Mouse (Mus musculus): ENCODE data around the gene Hba-a1. TPM values are rescaled to one million over a fixed set of nuclear protein-coding genes. Genes with fewer than 3 reads are reported as not detected.

Hba-a1 gene
- polyA plus RNA-seq, 1 experiment from 2014 or later, result 2,663 TPM

- Histone ChIP-seq H3K4me3 (no peak overlapping the region), H3K27me3 (no peaks in the 10 kb centered on the region), H3K9ac (no peak overlapping the region), H3K9me3 (no peaks in the 10 kb centered on the region), H3K36me3 (peaks cover 17% of the 10 kb centered on the region), H3K4me2 (no peak overlapping the region), H3K4me1 (replicated peaks) (no peaks in the 10 kb centered on the region), H3K27ac (replicated peaks) (no peak overlapping the region; the same call in 1 of the 2 replicates)
- no peak for ATAC-seq (ENCODE audit: low FRiP score, low read depth)
- 76% methylated on average over 3 of the region's 3 CpGs for WGBS
These were observed 39.2 kb upstream of the Hba-a1 start for GRCm38 (mm10) chr11:32244064-32244463.

DNA sequence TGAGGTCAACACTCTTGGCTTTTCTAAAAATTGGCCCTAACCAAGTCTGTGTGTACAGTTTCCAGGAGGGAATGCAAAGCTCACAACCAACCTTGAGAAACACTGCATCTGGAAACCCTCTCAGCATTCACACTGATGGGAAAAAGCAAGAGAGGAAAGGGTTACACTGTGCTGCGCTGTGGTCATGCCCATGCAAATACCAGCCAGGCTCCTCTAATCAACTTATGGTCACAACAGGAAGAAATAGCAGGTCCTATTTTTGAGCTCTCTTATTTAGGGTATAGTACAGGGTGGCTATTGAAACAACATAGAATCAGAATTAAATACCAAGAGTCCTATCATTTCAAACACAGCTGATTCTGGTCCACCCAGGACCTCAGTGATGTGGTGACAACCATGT is 38.7 kb upstream of the Hba-a1 start:
- no peak for ATAC-seq (ENCODE audit: low FRiP score, low read depth)
- WGBS, result 95% methylated on average over 1 of the region's 1 CpGs
- H3K27ac ChIP-seq (replicated peaks), result no peak overlapping the region

GRCm38 (mm10) chr11:32245614-32246013 is 37.7 kb upstream of the Hba-a1 start:
- Histone ChIP-seq H3K4me1 (replicated peaks) (no peaks in the 10 kb centered on the region), H3K4me2 (no peak overlapping the region), H3K9me3 (no peaks in the 10 kb centered on the region), H3K27ac (replicated peaks) (no peak overlapping the region), H3K4me3 (no peak overlapping the region), H3K27me3 (no peaks in the 10 kb centered on the region), H3K9ac (no peak overlapping the region), H3K36me3 (peaks cover 27% of the 10 kb centered on the region)
- WGBS, result 97% methylated on average over 6 of the region's 6 CpGs
- ATAC-seq (ENCODE audit: low FRiP score, low read depth), result no peak

More for the DNA sequence above, 38.7 kb upstream of the Hba-a1 start:
- H3K9me3 ChIP-seq, result no peaks in the 10 kb centered on the region
- H3K4me3 ChIP-seq, result no peak overlapping the region
- no peak overlapping the region for H3K4me2 ChIP-seq
- H3K9ac ChIP-seq, result no peak overlapping the region
- no peaks in the 10 kb centered on the region for H3K4me1 ChIP-seq (replicated peaks)
- H3K36me3 ChIP-seq, result peaks cover 23% of the 10 kb centered on the region
- H3K27me3 ChIP-seq, result no peaks in the 10 kb centered on the region

- Histone ChIP-seq H3K36me3 (peaks cover 24% of the 10 kb centered on the region), H3K4me2 (no peak overlapping the region), H3K4me3 (no peak overlapping the region), H3K9ac (no peak overlapping the region), H3K27ac (replicated peaks) (no peak overlapping the region), H3K9me3 (no peaks in the 10 kb centered on the region), H3K4me1 (replicated peaks) (no peaks in the 10 kb centered on the region), H3K27me3 (no peaks in the 10 kb centered on the region)
- ATAC-seq (ENCODE audit: low FRiP score, low read depth), result no peak
These were observed 36.2 kb upstream of the Hba-a1 start for GRCm38 (mm10) chr11:32247068-32247467.

- H3K9me3 ChIP-seq, result no peaks in the 10 kb centered on the region
- H3K4me3 ChIP-seq, result no peak overlapping the region
- no peaks in the 10 kb centered on the region for H3K27me3 ChIP-seq
- no peak overlapping the region for H3K27ac ChIP-seq (replicated peaks)
- H3K9ac ChIP-seq, result no peak overlapping the region
- H3K36me3 ChIP-seq, result peaks cover 36% of the 10 kb centered on the region
- H3K4me2 ChIP-seq, result no peak overlapping the region
- no peaks in the 10 kb centered on the region for H3K4me1 ChIP-seq (replicated peaks)
- 87% methylated on average over 3 of the region's 3 CpGs for WGBS
- ATAC-seq (ENCODE audit: low FRiP score, low read depth), result no peak
These were observed 35.0 kb upstream of the Hba-a1 start for GRCm38 (mm10) chr11:32248350-32248749.

DNA sequence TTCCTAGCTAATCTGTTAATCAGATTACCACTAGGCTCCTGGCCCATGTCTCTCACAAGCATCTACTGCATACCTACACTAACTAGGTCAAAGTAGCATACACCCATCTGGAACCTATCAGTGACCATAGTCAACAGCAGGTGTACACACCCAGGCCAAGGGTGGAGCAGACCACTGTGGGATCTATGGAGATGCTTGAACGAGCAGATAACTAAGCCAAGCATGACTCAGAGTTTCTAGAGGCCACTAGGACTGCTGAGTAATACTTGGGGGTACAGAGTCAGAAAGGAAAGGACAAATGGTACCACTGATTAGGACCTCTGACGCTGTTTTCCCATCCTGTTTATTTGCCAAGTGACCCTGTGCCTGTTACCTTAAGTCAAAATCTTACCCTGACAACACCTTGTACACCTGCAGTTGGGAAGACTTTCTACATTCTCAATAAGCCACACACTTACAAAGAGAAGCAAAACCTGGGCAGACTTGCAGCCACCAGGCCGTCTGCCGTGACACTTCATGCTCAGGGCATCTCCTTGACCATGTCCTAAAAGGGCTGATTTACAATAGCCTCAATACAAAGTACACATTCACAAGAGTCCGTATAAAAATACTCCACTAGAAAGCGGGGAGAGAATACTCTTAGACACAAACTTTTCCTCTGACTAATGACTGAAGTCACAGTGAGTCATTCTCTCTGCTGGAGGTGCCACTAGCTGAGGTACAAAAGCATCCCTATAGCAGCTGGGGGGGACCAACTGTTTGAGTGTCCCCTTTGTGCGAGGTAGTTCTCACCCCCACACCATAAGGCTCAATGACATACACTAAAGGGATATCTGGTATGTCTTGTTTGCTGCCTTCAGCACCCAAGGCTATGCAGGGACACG is 32.2 kb upstream of the Hba-a1 start:
- no peak for ATAC-seq (ENCODE audit: low FRiP score, low read depth)
- Histone ChIP-seq H3K27me3 (no peaks in the 10 kb centered on the region), H3K36me3 (peaks cover 41% of the 10 kb centered on the region), H3K27ac (replicated peaks) (no peak overlapping the region), H3K9ac (no peak overlapping the region), H3K4me2 (no peak overlapping the region), H3K4me1 (replicated peaks) (no peaks in the 10 kb centered on the region), H3K9me3 (no peaks in the 10 kb centered on the region), H3K4me3 (no peak overlapping the region)
- 88% methylated on average over 8 of the region's 8 CpGs for WGBS

- no peak for ATAC-seq (ENCODE audit: low FRiP score, low read depth)
- Histone ChIP-seq H3K9ac (no peak overlapping the region), H3K4me3 (no peak overlapping the region), H3K36me3 (peaks cover 36% of the 10 kb centered on the region), H3K27ac (replicated peaks) (no peak overlapping the region), H3K9me3 (no peaks in the 10 kb centered on the region), H3K4me1 (replicated peaks) (no peaks in the 10 kb centered on the region), H3K27me3 (no peaks in the 10 kb centered on the region), H3K4me2 (no peak overlapping the region)
- WGBS, result 97% methylated on average over 1 of the region's 1 CpGs
These were observed 30.2 kb upstream of the Hba-a1 start for GRCm38 (mm10) chr11:32253121-32253520.

GRCm38 (mm10) chr11:32256146-32256545 is 27.2 kb upstream of the Hba-a1 start:
- H3K36me3 ChIP-seq, result peaks cover 20% of the 10 kb centered on the region
- H3K27me3 ChIP-seq, result no peaks in the 10 kb centered on the region
- no peak for ATAC-seq (ENCODE audit: low FRiP score, low read depth)
- WGBS, result 91% methylated on average over 1 of the region's 1 CpGs
- H3K4me2 ChIP-seq, result no peak overlapping the region
- no peak overlapping the region for H3K27ac ChIP-seq (replicated peaks)
- H3K9ac ChIP-seq, result no peak overlapping the region
- no peaks in the 10 kb centered on the region for H3K9me3 ChIP-seq
- H3K4me3 ChIP-seq, result no peak overlapping the region
- no peaks in the 10 kb centered on the region for H3K4me1 ChIP-seq (replicated peaks)

GRCm38 (mm10) chr11:32256566-32256965 is 26.7 kb upstream of the Hba-a1 start:
- Histone ChIP-seq H3K9me3 (no peaks in the 10 kb centered on the region), H3K36me3 (peaks cover 17% of the 10 kb centered on the region), H3K4me1 (replicated peaks) (no peaks in the 10 kb centered on the region), H3K4me3 (no peak overlapping the region), H3K27me3 (no peaks in the 10 kb centered on the region), H3K27ac (replicated peaks) (no peak overlapping the region), H3K4me2 (no peak overlapping the region), H3K9ac (no peak overlapping the region)
- WGBS, result 93% methylated on average over 3 of the region's 3 CpGs
- ATAC-seq (ENCODE audit: low FRiP score, low read depth), result no peak

DNA sequence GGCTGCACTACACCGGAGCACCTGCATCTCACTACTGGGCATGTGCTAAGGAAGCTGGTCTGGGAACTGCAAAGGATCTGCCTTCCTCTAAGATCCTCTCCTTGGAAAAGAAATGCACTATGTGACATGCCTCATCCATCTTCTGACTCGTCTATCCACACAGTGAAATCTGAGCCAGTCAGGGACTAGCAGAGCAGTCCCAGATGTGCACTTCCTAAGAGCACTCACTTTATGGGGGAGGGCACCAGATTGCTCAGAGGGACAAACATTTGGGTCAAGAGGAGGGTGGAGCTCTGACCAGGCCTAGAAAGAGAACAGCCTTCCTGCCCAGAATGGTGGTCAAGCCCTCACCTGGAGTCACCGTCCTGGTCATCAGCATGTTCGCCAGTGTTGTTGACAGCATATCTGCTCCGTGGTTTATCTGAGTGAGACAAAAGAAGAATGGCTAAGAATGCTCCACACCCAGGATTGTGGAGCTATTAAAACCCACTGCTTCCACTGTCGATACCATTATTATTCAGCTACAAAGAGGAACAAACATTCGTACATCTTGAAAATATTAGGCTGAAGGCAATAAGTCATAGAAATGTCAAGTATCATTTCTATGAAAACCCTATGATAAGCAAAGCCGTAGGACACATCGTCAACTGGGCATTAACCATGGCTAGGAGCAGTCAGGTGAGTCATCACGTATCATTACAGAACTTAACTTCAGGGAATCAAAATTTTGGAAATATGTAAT is 20.5 kb upstream of the Hba-a1 start:
- Histone ChIP-seq H3K27ac (replicated peaks) (no peak overlapping the region), H3K9ac (no peak overlapping the region), H3K27me3 (no peaks in the 10 kb centered on the region), H3K36me3 (peaks cover 4% of the 10 kb centered on the region; the same call in 1 of the 2 replicates), H3K4me3 (no peak overlapping the region), H3K4me1 (replicated peaks) (peaks cover 10% of the 10 kb centered on the region), H3K4me2 (no peak overlapping the region), H3K9me3 (no peaks in the 10 kb centered on the region)
- ATAC-seq (ENCODE audit: low FRiP score, low read depth), result no peak
- 85% methylated on average over 10 of the region's 10 CpGs for WGBS

DNA sequence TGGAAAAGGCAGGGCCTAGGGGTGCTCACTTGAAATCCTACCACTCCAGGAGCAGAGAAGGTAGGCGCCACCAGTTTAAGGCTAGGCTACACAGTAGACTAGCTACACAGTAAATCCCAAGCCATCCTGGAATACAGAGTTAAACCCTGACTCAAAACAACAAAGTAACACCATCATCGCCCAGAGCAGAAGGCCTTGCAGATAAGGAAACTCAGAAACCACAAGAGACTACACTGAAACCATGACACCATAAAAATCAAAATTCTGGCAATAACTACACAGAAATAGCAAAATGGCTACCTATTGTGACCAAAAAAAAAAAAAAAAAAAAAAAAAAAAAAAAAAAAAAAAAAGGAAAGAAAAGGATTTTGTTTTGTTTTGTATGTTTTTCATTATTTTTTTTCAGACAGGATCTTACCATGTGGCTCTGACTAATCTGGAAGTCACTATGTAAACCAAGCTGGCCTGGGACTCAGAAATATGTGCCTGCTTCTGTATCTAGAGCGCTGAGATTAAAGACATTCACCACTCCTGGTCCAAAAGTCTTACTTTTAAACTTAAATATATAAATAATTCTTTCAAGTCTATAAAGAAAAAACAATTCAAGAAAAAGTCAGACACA is 18.1 kb upstream of the Hba-a1 start:
- H3K9ac ChIP-seq, result no peak overlapping the region

GRCm38 (mm10) chr11:32266194-32266593 is 17.1 kb upstream of the Hba-a1 start:
- no peak overlapping the region for H3K9ac ChIP-seq
- 94% methylated on average over 6 of the region's 6 CpGs for WGBS
- H3K4me3 ChIP-seq, result no peak overlapping the region
- H3K27ac ChIP-seq (replicated peaks), result no peak overlapping the region
- ATAC-seq (ENCODE audit: low FRiP score, low read depth), result no peak
- H3K36me3 ChIP-seq, result peaks cover 4% of the 10 kb centered on the region; the same call in 1 of the 2 replicates
- H3K27me3 ChIP-seq, result no peaks in the 10 kb centered on the region
- no peaks in the 10 kb centered on the region for H3K9me3 ChIP-seq
- no peak overlapping the region for H3K4me2 ChIP-seq
- H3K4me1 ChIP-seq (replicated peaks), result peaks cover 16% of the 10 kb centered on the region

More for the DNA sequence above, 18.1 kb upstream of the Hba-a1 start:
- H3K4me2 ChIP-seq, result no peak overlapping the region
- H3K27me3 ChIP-seq, result no peaks in the 10 kb centered on the region
- H3K9me3 ChIP-seq, result no peaks in the 10 kb centered on the region
- WGBS, result 95% methylated on average over 3 of the region's 3 CpGs
- no peak overlapping the region for H3K4me3 ChIP-seq
- no peak for ATAC-seq (ENCODE audit: low FRiP score, low read depth)
- no peak overlapping the region for H3K27ac ChIP-seq (replicated peaks)
- H3K4me1 ChIP-seq (replicated peaks), result peaks cover 16% of the 10 kb centered on the region
- H3K36me3 ChIP-seq, result peaks cover 4% of the 10 kb centered on the region; the same call in 1 of the 2 replicates
